Mouse (Mus musculus) central nervous system, embryonic 14 days (tissue): ENCODE results near the gene Fam229a. TPM values are rescaled to one million over a fixed set of nuclear protein-coding genes. Genes with fewer than 3 reads are reported as not detected.

Experiments used
- polyA plus RNA-seq: library from polyadenylated mRNA; depleted of rRNA; stranded (reverse); fragments of >200 nt; gene quantifications from 2 replicates; pipeline ENCODE4 v1.2.3, GENCODE M21; 2012; rRNA removed

Fam229a gene
- 0.26 TPM in 1 of 2 replicates, not detected in the other for polyA plus RNA-seq

GRCm38 (mm10) chr4:129490972-129491880 lies at the start of gene Fam229a, which contains the start of gene Tssk3:
TSS of gene Fam229a (plus strand) at chr4:129491190.
TSS of gene Tssk3 (minus strand) at chr4:129491022.

GRCm38 (mm10) chr4:129461183-129461960 lies 29.6 kb upstream of the Fam229a start, which contains the start of gene Bsdc1:
TSS of gene Bsdc1 (plus strand) at chr4:129461581.

GRCm38 (mm10) chr4:129513086-129513767 lies 22.2 kb downstream of the Fam229a start, which contains the start of gene Marcksl1:
TSS of gene Marcksl1 (plus strand) at chr4:129513581.

Other genes starting within 250 kb of the Fam229a start
- gene C77080, start 229.8 kb upstream of the Fam229a start, polyA plus RNA-seq = 9.8 and 13.8 TPM in 2 replicates
- gene Sync, start 203.6 kb upstream of the Fam229a start, polyA plus RNA-seq = 0.48 and 1.6 TPM in 2 replicates
- 115 and 134 TPM in 2 replicates for gene Rbbp4, start 155.8 kb upstream of the Fam229a start, polyA plus RNA-seq
- gene Zbtb8os, start 155.5 kb upstream of the Fam229a start, polyA plus RNA-seq = 27.3 and 32.9 TPM in 2 replicates
- 16.9 and 18.8 TPM in 2 replicates for gene Zbtb8a, start 113.1 kb upstream of the Fam229a start, polyA plus RNA-seq
- 5.6 and 6.8 TPM in 2 replicates for gene Zbtb8b, start 50.3 kb upstream of the Fam229a start, polyA plus RNA-seq
- 28.6 and 30.8 TPM in 2 replicates for gene Bsdc1, start 29.6 kb upstream of the Fam229a start, polyA plus RNA-seq
- gene Tssk3, start 168 bp upstream of the Fam229a start, polyA plus RNA-seq = 0.14 and 0.18 TPM in 2 replicates
- gene Marcksl1, start 22.4 kb downstream of the Fam229a start, polyA plus RNA-seq = 1,353 and 1,492 TPM in 2 replicates
- 147 and 152 TPM in 2 replicates for gene Hdac1, start 51.5 kb downstream of the Fam229a start, polyA plus RNA-seq
- gene Lck, start 82.5 kb downstream of the Fam229a start, polyA plus RNA-seq = 9.5 TPM in 2 replicates
- 0.92 and 2.0 TPM in 2 replicates for gene Fam167b, start 87.4 kb downstream of the Fam229a start, polyA plus RNA-seq
- gene Eif3i, start 109.5 kb downstream of the Fam229a start, polyA plus RNA-seq = 314 and 322 TPM in 2 replicates
- gene Tmem234, start 109.5 kb downstream of the Fam229a start, polyA plus RNA-seq = 153 and 164 TPM in 2 replicates
- 5.1 and 5.3 TPM in 2 replicates for gene Dcdc2b, start 123.1 kb downstream of the Fam229a start, polyA plus RNA-seq
- gene Iqcc, start 127.9 kb downstream of the Fam229a start, polyA plus RNA-seq = 34.5 and 37.2 TPM in 2 replicates
- 126 TPM in 2 replicates for gene Ccdc28b, start 132.8 kb downstream of the Fam229a start, polyA plus RNA-seq
- gene Txlna, start 149.9 kb downstream of the Fam229a start, polyA plus RNA-seq = 60.4 and 65.8 TPM in 2 replicates
- 35.8 and 38.3 TPM in 2 replicates for gene Kpna6, start 181.6 kb downstream of the Fam229a start, polyA plus RNA-seq
- gene Tmem39b, start 205.6 kb downstream of the Fam229a start, polyA plus RNA-seq = 52.7 and 53.0 TPM in 2 replicates